Mouse (Mus musculus) urinary bladder, postnatal 14 days (tissue): ENCODE results near the gene Bloc1s1.

Experiments used
- DNase-seq: peaks from one replicate; pipeline ENCODE4 v3.0.0; 2021; ENCODE audit warnings: low spot score

The Bloc1s1 gene

DNA sequence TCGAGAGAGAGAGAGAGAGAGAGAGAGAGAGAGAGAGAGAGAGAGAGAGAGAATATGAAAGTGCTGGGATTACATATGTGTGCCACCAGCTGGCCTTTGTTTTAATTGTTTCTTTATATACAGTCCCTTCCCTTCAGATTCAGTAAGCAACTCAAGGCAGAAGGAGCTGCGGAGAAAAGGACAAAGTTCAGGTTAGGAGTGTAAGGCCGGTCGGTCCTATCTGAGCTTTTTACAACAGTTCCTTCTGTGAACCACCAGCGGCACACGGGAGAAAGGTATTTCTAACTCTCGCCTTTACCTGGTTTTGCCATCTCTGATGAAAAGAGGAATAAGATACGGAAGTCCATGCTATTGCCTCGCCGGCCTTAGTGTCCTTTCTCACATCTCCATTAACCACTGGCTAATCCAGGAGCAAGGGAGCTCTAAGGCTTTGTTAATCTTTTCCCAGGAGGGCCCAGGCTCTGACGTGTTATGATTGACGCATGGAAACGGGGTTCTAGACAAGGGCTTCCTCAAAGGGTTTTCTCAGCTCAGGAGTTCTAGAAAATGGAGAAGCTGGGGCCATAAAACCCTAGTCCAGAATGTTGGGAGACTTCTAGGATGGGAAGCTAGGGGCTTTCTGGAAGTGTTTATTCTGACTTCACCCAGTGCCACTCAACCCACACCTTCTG, 14.9 kb downstream of the Bloc1s1 start:
- no peak for DNase-seq

DNA sequence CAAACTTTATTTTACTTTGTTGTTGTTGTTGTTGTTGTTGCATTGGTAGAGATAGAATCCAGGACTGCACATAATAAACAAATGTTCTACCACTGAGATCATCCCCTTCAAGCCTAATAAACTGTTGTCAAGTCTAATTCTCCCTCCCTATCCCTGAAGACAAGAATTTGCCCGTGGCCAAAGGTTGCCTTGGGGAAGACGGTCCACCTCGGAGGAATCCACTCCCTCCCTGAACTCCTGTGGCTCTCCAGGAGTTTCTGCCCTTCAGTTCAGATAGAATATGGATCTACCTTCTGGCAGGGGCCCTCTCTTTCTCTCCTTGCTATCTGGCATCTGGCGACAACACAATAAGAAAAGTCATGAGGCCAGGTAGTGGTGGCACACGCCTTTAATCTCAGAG, 19.0 kb downstream of the Bloc1s1 start:
- no peak for DNase-seq

DNA sequence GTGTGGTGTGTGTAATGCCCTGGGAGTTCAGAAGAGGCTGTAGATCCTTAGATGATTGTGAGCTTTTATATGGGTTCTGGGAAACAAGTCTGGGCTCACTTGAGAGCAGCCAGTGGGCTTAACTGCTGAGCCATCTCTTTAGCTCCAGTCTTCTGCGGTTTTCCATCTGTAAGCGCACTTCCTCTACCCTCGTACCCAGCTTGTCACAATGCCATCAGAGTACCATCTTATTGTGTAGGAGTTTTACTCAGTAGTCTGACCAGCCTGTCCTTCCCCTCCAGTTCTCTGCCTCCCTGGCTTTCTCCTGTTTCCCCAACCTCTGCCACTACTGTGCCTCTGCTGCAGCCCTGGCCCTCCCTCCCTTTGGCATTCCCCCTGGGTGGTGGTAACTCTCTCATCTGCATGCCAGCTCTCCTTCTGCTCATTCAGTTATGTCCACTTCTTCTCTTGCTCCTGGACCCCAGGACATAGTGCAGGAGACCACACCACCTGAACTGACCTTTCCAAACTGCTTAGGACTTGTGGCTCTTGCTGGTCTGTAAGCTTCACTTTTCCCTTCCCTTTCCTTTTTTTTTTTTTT, 21.3 kb downstream of the Bloc1s1 start:
- no peak for DNase-seq

DNA sequence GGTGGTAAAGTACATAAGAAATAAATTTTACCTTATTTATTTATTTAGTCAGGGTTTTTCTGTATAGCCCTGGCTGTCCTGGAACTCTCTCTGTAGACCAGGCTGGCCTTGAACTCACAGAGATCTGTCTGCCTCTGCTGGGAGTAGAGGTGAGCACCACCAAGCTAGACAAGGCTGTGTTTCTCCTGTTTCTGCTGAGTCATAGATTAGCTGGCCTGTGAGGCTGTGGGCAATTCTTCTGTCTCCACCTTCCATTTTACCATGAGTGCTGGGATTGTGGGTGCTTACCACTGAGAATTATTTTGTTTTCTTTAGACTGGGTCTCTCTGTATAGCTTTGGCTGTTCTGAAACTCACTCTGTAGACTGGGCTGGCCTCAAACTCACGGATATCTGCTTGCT, 22.4 kb downstream of the Bloc1s1 start:
- DNase-seq: no peak

DNA sequence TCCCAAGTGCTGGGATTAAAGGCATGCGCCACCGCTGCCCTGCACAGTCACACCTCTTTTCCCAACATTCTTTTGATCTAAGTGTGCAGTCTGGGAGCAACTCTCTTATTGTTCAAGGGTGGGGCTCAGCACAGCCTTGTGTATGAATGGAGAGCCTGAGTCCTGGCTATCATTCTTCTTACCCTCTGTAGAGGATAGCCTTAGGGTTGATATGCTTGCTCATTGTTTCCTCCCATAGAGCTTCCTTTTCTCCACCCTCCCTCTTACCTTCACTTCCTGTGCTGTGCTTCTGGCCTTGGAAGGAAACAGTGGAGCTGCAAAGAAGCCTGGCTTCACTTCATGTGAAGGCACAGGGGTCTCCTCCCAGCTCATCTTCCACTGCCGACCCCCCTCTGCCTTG, 23.1 kb downstream of the Bloc1s1 start, which contains the start of gene Cd63:
Gene Cd63, plus strand, starts transcription at position 292 of the 400 bp plus-strand sequence.
- no peak for DNase-seq

DNA sequence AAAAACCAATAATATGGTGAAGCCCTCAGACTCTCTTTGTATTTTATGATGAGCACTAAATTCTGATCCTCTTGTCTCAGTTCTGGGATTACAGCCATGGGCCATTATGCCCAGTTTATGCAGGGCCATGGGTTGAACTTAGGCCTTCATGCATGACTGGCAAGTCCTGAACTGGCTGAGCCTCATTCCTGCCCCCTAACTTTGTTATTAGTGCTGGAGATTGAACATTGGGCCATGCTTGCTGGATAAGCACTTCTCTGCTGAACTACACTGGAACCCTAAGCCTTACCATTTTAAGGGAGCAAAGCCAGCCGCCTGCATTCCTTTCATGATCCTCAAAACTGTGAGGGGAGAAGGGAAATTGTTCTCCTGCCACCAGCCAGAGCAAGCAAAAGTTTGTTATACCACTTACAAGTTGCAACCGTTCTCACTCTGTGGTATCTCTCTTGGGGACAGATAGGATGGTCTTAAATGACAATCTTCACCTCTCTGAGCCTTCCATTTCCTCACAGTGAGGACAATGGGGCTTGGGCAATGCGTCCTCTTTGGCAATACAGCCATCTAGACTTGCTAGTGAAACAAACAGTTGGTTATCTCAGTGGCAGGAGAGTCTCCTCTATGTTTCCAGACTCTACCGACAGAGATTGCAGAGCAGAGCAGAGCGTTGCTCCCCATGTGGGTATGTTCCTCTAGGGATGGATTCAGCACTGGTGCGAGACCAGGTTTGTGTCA, 23.9 kb downstream of the Bloc1s1 start:
- DNase-seq: no peak

DNA sequence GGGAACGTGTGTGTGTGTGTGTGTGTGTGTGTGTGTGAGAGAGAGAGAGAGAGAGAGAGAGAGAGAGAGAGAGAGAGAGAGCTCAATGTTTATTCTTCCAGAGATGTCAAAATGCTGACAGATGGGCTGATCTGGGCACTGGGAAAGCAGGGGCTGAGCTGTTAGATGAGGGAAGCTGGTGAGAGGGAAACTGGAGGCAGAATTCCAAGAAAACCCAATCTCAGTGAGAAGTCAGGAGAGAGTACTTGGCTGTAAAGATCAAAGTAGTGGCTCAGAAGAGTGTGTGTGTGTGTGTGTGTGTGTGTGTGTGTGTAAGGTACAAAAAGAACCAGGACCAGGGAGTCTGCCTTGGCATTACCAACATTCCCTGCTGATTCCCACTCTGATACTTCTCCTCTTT, 26.3 kb downstream of the Bloc1s1 start:
- no peak for DNase-seq

DNA sequence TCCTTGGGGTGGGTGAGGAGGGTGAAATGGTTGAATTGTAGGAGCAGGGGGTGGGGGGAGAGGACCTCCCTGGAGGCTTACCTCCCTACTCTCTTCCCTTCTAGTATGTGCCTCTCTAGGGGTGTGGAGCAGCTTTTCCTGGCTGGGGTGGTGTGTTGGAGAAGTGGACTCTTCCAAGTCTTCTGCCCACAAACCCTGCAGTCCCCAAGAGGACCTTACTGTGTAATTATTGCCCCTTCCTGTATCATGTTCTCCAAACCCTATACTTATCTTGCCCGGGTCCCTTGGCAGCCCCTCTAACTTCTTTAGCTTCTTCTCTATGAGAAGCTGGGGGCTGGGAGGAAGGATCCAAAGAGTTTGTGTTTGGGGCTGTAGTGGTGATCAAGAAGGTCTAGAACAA, 27.0 kb downstream of the Bloc1s1 start:
- no peak for DNase-seq

DNA sequence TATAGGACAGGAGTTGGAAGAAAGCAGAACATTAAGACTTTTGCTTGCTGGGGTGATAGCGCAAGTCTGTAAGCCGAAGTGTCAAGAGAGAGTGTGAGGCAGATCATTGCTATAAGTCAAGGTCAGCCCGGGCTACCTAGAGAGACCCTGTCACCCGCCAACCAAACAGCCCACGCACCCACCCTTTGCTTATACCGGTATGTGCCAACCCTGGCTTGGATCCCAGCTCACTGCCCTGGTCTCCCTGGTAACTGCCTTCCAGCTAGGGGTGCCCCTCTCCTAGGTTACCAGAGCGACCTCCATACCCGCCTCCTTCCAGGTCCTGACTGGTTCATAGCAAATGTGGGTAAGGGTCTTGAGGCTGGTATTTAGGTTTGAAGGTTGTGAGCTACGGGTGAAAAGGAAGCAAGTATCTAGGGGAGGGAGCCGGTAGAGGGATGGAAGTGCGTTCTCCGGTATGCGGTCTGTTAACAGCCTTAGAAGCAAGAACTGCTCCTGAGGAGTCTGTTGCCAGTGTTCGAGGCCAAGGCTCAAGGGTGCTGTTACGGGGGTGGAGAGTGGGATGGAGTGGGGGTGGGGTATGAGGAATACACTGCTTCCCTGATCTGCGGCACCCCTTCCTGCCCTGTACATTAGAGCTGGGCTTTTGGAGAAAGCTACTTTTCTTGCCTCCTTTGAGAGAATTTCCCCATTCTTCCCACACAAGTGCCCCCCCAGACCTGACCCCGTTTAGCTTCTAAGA, 27.7 kb downstream of the Bloc1s1 start:
- DNase-seq: no peak

DNA sequence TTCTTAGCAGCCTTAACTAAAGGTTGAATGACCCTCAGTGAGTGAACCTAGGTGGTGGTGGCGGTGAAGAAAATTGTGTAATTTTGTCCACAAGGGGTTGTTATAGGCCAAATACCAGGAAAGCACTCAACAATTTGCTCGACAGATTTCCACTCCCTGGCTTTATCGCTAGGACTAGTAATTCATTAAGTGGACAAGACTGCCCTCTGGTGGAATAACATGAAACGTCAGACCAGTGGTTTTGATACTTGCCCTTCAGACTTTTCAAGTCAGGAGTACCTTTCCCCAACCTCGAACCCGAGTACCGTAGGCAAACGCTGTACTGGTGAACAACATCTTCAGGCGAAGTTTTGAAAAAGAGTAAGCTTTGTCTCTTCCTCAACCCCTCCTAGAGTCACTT, 28.4 kb downstream of the Bloc1s1 start:
- peak; percentile 79 for DNase-seq

DNA sequence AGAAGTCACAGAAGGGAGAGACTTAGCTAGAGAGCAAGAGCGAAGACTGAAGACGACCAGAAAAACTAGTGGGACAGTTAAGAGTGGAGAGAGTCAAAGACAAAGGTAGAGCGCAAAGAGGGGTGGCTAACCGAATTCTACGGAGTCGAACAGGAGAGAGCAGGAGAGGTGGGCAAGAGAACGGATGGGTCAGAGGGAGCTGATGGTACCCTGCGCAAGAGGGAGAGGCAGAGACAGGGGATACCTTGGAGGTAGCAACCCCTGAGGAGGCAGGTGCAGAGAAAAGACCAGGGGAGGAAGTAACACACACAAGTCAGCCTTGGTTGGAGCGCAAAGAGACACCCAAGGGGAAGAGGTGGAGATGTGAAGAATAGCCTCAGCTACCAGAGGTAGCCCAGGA, 31.6 kb downstream of the Bloc1s1 start:
- no peak for DNase-seq

DNA sequence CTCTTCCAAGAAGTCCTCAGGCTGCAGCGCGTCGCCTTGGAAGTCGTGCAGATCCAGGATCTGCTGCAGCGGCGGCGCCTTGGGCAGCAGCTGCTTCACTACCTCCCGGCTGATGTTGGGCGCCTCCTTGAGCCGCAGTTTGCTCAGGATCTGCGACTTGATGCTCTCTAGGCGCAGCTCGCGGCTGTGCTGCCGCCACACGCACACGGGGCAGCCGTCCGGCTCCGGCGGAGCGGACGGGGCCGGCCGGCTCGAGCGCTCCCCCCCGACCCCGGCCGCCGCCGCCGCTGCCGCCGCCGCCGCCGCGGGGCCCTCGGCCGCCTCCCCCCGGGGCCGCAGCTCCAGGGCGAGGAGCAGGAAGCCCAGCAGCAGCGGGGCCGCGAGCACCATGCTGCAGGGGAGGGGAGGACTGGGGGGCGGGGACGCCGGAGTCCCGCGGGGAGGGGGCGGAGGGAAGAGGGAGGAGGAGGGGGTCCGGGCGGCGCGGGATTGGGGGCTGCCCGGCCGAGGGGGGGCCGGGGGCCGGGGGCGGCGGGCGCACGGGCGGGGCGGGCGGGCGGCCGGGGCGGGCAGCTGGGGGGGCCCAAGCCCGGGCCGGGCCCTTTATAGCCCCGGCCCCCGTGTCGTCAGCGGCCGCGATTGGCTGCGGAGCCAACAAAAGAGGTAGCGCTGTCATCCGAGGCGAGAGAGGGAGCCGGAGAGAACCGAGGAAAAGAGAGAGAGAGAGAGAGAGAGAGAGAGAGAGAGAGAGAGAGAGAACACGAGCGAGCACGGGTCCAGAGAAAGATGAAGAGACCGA, 32.3 kb downstream of the Bloc1s1 start, which contains the start of gene Gdf11:
Gene Gdf11, minus strand, starts transcription at position 423 of the 799 bp plus-strand sequence.
- DNase-seq: peak; percentile 43

DNA sequence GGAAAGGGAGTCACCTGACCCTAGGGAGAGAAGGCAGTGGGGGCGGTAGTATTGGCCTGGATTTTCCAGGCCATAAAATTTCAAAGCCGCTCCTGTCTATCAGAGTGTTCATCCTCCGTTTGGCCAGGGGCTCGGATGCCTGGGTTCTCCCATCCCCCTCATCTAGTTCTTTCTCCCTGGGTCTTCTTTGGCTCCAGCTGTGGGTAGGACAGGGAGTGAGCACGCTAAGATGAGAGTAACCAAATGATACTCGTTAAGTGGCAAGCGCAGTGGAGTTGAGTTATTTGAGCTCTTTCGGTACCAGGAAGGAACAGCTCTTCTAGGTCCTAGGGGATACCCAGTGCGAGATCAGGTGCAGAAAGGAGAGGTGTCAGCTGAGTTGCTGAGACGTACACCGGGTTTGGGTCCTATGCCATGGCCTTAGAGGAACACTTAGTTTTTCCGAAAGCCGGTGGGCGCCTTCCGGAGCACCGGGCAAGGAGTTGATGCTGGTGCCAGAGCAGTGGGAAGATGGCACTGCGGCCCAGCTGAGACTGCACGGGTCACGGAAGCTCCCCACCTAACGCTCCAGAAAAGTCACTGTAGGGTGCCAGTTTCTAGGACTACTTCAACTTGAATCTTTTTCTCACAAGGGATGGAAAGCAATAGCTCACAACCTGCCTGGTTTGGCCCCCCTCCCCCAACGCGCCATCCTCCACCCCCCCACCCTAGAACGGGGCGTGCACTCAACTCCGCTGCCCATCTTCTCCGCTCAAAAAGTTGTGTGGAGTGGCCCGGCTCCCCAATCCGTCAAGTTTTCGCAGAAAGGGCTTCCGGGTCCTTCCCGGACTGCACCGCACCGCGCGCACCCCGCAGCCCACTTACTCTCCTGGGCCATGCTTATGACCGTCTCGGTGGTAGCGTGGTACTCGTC, 33.2 kb downstream of the Bloc1s1 start:
- DNase-seq: no peak

DNA sequence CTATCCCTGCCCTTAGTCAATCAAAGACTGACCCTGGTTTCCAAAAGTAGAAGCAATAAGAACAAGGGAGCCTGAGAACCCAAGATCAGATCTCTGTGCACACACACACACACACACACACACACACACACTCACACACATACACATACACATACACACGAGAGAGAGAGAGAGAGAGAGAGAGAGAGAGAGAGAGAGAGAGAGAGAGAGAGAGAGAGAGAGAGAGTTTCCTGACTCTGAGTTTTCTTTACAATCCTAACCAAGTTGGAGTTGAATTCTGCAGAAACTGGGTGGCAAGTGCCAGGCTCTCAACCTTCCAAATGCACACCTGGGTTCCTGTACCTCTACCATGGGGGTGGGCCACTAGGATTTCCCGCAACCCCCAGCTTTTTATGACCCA, 34.0 kb downstream of the Bloc1s1 start:
- DNase-seq: no peak

DNA sequence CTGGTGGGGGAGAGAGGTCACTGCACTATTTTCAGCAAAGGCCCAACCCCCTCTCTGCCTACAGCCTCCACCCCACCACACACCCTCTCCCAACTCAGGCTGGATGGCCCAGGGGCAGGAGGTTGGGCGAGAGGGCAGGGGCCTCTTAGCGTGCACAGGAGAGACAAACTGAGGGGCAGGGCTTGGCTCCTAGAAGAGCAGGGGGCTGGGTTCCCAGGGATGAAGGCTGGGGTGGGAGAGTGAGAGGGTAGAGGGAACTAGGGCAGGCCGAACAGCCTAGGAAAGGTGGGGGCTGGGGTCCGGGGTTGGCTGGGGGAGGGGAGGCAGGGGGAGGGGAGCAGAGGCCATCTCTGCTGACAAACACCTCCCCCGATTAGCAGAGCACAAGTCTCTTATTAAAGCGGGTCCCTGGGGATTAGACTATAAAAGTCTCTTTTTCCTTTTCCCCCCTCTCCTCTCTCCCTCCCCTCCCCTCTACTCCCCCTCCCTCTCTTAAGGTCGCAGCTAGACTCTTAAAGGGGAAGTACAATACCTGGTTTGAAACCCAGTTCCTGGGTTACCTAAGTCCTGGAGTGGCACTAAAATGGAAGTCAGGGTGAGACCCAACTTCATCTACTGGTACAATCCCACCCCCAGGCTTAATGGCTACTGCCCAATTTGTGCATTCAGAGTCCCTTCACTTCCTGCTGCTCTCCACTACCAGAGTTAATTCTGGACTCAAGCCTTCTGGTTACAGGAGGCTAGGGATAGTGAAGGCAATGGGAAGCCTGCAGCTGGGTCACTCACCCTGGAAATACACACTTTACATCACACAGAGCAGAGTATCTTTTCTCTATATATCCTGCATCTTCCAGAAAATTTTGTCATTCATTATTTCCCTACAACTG, 34.7 kb downstream of the Bloc1s1 start:
- DNase-seq: no peak

DNA sequence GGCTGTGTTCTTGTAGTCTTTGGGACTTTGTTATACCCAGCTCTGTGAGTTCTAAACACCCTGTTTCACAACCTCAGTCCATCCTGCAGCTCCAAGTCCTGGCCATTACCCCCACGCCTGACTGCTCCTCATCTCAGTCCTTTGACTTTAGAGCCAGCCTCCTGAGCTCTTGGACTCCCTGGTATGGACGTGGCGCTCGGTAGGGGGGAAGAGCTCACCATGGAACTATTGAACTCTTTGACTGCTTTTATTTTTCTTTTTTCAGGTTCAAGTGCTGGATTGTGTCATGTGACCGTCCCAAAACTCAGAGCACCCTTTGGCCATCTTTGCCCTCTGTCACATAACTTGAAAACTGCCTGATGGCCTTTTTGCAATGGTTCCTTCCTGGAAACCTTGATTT, 41.8 kb downstream of the Bloc1s1 start:
- no peak for DNase-seq

DNA sequence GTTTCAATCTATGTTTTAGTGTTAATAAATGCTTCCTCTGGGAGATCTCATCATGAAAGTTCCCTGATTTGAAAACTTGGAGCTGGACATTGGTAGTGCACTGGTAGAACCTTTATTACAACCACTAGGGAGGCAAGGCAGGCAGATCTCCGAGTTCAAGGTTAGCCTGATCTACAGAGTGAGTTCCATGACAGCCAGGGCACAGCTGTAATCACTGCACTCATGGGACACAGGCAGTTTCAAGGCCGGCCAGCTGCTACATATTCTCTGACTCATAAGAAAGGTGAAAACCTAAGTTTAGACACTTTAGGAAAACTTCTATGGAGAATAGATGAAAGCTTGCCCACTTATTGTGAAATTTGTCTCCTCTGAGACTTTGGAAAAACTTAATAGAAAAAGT, 45.0 kb downstream of the Bloc1s1 start:
- no peak for DNase-seq

DNA sequence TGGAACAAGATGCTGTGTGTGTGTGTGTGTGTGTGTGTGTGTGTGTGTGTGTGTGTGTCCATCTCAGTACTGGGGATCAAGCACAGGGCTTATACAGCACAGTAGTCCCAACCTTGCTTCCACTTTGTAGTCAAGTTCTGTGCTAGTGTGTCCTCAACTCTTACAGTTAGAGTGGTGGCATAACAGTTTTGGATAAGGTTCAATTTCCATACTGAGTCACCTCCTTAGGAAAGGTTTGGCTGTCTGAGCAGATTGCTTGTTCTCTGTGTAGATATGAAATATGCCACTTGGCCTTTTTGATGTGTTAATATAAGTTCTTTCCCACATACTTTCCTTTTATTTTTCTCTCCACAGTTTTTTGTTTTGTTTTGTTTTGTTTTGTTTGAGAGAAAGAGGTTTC, 45.5 kb downstream of the Bloc1s1 start:
- DNase-seq: no peak

DNA sequence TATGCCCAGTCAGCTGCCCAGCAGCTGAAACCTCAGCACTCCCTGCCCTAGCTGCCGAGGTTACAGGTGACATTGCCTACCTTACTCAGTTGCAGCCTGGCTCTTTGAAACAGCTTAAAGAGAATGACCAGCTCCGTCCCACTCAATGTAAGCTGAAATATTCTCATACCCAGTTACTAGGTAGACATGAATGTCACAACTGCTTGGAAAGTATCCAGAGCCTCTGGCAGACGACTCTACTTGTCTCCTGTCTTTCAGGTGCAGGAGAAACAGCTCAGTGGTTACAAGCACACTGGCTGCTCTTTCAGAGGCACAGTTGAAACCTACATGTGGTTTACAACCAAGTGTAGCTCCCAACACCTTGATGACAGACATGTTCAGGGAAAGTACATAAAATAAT, 53.5 kb downstream of the Bloc1s1 start:
- DNase-seq: no peak
